12 mouse cellular contexts compared by ENCODE assay signal in the genomic region with DNA sequence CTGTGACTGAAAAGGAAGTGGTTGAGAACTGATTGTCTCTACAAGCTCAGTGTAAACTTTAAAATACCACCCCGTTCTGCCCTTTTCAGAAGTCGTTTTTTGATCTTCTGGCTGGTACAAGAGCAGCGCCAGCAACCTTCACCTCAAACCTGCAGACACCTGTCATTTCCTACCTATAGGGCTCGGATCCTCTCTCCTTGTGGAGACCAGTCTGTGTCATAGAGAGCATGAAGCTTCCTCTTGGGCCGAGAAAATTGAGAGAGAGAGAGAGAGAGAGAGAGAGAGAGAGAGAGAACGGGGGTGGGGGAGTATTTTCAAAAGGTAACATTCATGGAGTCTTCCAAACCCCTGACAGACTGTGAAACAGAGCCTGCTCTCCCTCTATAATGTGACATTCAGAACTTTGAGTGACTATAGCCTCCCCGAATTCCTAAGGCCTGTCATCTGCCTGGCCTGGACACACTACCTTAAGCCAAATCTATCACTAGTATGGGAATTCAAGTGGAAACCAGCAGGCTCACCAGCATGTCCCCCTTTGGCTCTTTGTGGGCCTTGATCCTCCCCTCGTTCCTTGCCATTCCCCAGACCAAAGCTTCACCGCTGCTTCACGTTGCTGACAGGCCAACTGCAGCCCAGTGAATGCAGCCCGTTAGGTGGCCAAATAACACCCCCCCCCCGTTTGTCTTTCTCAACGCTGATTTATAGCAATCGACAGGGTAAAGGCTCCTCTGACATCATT. TPM values are rescaled to one million over a fixed set of nuclear protein-coding genes. Genes with fewer than 3 reads are reported as not detected.
DNase-seq lines count a peak whose midpoint lies in the region; ATAC-seq and TF ChIP-seq lines count a peak whose summit lies in the region.
"Had no signal": no experiment of that assay in that cellular context is flagged by ENCODE, and none has a peak within 500 bp of the region (broad histone marks: within the 10 kb centered on the region; RNA-seq: fewer than 3 reads in every experiment).

No protein-coding gene starts in this region.

- H3K9ac ChIP-seq in intestine, embryonic 14.5 days (ENCODE audit: low read length), result no peak overlapping the region
- H3K9ac ChIP-seq in intestine, embryonic 15.5 days, result no peak overlapping the region
- H3K9ac ChIP-seq in embryonic facial prominence, embryonic 11.5 days (replicated peaks; ENCODE audit: low read length), result no peak overlapping the region; the same call in 1 of the 2 replicates
- peak overlapping the region; percentile 67; the same call in 1 of the 2 replicates for H3K9ac ChIP-seq in hindbrain, embryonic 13.5 days
- H3K9ac ChIP-seq in neural tube, embryonic 12.5 days, result no peak overlapping the region
- H3K9ac ChIP-seq: limb, embryonic 13.5 days had no signal

- peaks cover 20% of the 10 kb centered on the region for H3K4me1 ChIP-seq in intestine, embryonic 14.5 days (replicated peaks; ENCODE audit: control insufficient read depth, insufficient read depth, low read length)
- H3K4me1 ChIP-seq in intestine, embryonic 15.5 days (replicated peaks), result peaks cover 17% of the 10 kb centered on the region
- H3K4me1 ChIP-seq in embryonic facial prominence, embryonic 11.5 days (ENCODE audit: control insufficient read depth, insufficient read depth, low read length), result peaks cover 4% of the 10 kb centered on the region
- H3K4me1 ChIP-seq in hindbrain, embryonic 13.5 days (replicated peaks), result peaks cover 46% of the 10 kb centered on the region
- peaks cover 36% of the 10 kb centered on the region for H3K4me1 ChIP-seq in neural tube, embryonic 12.5 days

- no peak for ATAC-seq in intestine, embryonic 14.5 days (replicated peaks; ENCODE audit: low FRiP score, low TSS enrichment, low read depth)
- ATAC-seq in intestine, embryonic 15.5 days, result no peak
- ATAC-seq in embryonic facial prominence, embryonic 11.5 days (replicated peaks; ENCODE audit: insufficient number of reproducible peaks, low FRiP score, low TSS enrichment, low read depth), result no peak
- ATAC-seq in hindbrain, embryonic 13.5 days (ENCODE audit: low FRiP score), result no peak
- ATAC-seq in neural tube, embryonic 12.5 days (ENCODE audit: low FRiP score, low read depth), result no peak
- ATAC-seq in monocyte, adult 5-6 weeks (replicated peaks; ENCODE audit: insufficient number of reproducible peaks, low FRiP score, low TSS enrichment, poor library complexity, severe bottlenecking), result no peak

- DNase-seq in intestine, embryonic 14.5 days (ENCODE audit: low spot score), result peak; percentile 65
- DNase-seq in embryonic facial prominence, embryonic 11.5 days (ENCODE audit: low spot score), result peak; percentile 9
- no peak for DNase-seq in layer of hippocampus, adult 2 months (ENCODE audit: low spot score in 2 of 2)
- no peak for DNase-seq in urinary bladder, postnatal 25 days (ENCODE audit: low spot score)
- DNase-seq: lung, postnatal 10 days had no signal

- H3K4me2 ChIP-seq in intestine, embryonic 14.5 days (ENCODE audit: low read length), result no peak overlapping the region
- no peak overlapping the region for H3K4me2 ChIP-seq in intestine, embryonic 15.5 days (replicated peaks)
- no peak overlapping the region; the same call in 1 of the 2 replicates for H3K4me2 ChIP-seq in embryonic facial prominence, embryonic 11.5 days (ENCODE audit: low read depth, low read length)
- peak overlapping the region; percentile 60 for H3K4me2 ChIP-seq in hindbrain, embryonic 13.5 days
- H3K4me2 ChIP-seq in neural tube, embryonic 12.5 days (replicated peaks), result peak overlapping the region; percentile 74; the same call in 1 of the 2 replicates

- no peaks in the 10 kb centered on the region for H3K9me3 ChIP-seq in intestine, embryonic 14.5 days (ENCODE audit: control insufficient read depth, low read length)
- H3K9me3 ChIP-seq in intestine, embryonic 15.5 days, result no peaks in the 10 kb centered on the region
- H3K9me3 ChIP-seq in embryonic facial prominence, embryonic 11.5 days (replicated peaks; ENCODE audit: control insufficient read depth, low read length), result no peaks in the 10 kb centered on the region
- H3K9me3 ChIP-seq in hindbrain, embryonic 13.5 days, result no peaks in the 10 kb centered on the region
- H3K9me3 ChIP-seq in neural tube, embryonic 12.5 days, result no peaks in the 10 kb centered on the region
- H3K9me3 ChIP-seq: limb, embryonic 13.5 days had no signal

- no peaks in the 10 kb centered on the region for H3K36me3 ChIP-seq in intestine, embryonic 14.5 days (ENCODE audit: control insufficient read depth, insufficient read depth, low read length)
- H3K36me3 ChIP-seq in intestine, embryonic 15.5 days, result no peaks in the 10 kb centered on the region
- H3K36me3 ChIP-seq in embryonic facial prominence, embryonic 11.5 days (replicated peaks; ENCODE audit: control insufficient read depth, insufficient read depth, low read depth, low read length), result no peaks in the 10 kb centered on the region
- no peaks in the 10 kb centered on the region for H3K36me3 ChIP-seq in hindbrain, embryonic 13.5 days
- no peaks in the 10 kb centered on the region for H3K36me3 ChIP-seq in neural tube, embryonic 12.5 days
- H3K36me3 ChIP-seq: G1E; limb, embryonic 13.5 days had no signal

- H3K4me3 ChIP-seq in intestine, embryonic 14.5 days (ENCODE audit: low read depth, low read length), result no peak overlapping the region
- no peak overlapping the region for H3K4me3 ChIP-seq in intestine, embryonic 15.5 days (replicated peaks)
- no peak overlapping the region for H3K4me3 ChIP-seq in embryonic facial prominence, embryonic 11.5 days (ENCODE audit: low read depth, low read length)
- no peak overlapping the region for H3K4me3 ChIP-seq in hindbrain, embryonic 13.5 days
- no peak overlapping the region for H3K4me3 ChIP-seq in neural tube, embryonic 12.5 days
- no peak overlapping the region for H3K4me3 ChIP-seq in layer of hippocampus, adult 2 months

- peaks cover 90% of the 10 kb centered on the region for H3K27me3 ChIP-seq in intestine, embryonic 14.5 days (replicated peaks; ENCODE audit: control insufficient read depth, insufficient read depth, low read length)
- peaks cover 71% of the 10 kb centered on the region for H3K27me3 ChIP-seq in intestine, embryonic 15.5 days (replicated peaks)
- peaks cover 37% of the 10 kb centered on the region for H3K27me3 ChIP-seq in embryonic facial prominence, embryonic 11.5 days (ENCODE audit: control insufficient read depth, insufficient read depth, low read length)
- H3K27me3 ChIP-seq in hindbrain, embryonic 13.5 days, result peaks cover 95% of the 10 kb centered on the region
- peaks cover 90% of the 10 kb centered on the region for H3K27me3 ChIP-seq in neural tube, embryonic 12.5 days (replicated peaks)

- H3K27ac ChIP-seq in intestine, embryonic 14.5 days (ENCODE audit: low read depth), result no peak overlapping the region
- no peak overlapping the region for H3K27ac ChIP-seq in intestine, embryonic 15.5 days
- no peak overlapping the region for H3K27ac ChIP-seq in embryonic facial prominence, embryonic 11.5 days (replicated peaks; ENCODE audit: low read depth, low read length)
- H3K27ac ChIP-seq in hindbrain, embryonic 13.5 days, result peak overlapping the region; percentile 52; the same call in 1 of the 2 replicates
- H3K27ac ChIP-seq in neural tube, embryonic 12.5 days, result no peak overlapping the region
- H3K27ac ChIP-seq in layer of hippocampus, adult 2 months, result no peak overlapping the region
- H3K27ac ChIP-seq: limb, embryonic 13.5 days had no signal

- 32% methylated on average over 14 of the region's 14 CpGs for WGBS in intestine, embryonic 14.5 days
- WGBS in intestine, embryonic 15.5 days, result 38% methylated on average over 14 of the region's 14 CpGs
- 8% methylated on average over 14 of the region's 14 CpGs for WGBS in embryonic facial prominence, embryonic 11.5 days
- 9% methylated on average over 14 of the region's 14 CpGs for WGBS in hindbrain, embryonic 13.5 days
- WGBS in neural tube, embryonic 12.5 days, result 5% methylated on average over 14 of the region's 14 CpGs

- no peak for TF ChIP-seq CTCF in layer of hippocampus, adult 2 months (conservative IDR thresholded peaks at IDR 0.05)

RNA-seq across cellular contexts. Expression of gene Nr2f2, which starts 33.4 kb away (rescaled TPM):
- polyA plus RNA-seq in intestine, embryonic 14.5 days (2014; fragmentation: Nextera tagmentation; extraction: Ambion mirVana), result 53.7 and 56.9 TPM in 2 replicates
- 39.4 and 46.3 TPM in 2 replicates for polyA plus RNA-seq in intestine, embryonic 15.5 days (2015; fragmentation: Nextera tagmentation; extraction: Ambion mirVana)
- 106 and 114 TPM in 2 replicates for polyA plus RNA-seq in embryonic facial prominence, embryonic 11.5 days (2014; fragmentation: Nextera tagmentation; extraction: Ambion mirVana)
- polyA plus RNA-seq in hindbrain, embryonic 13.5 days (2015; fragmentation: Nextera tagmentation; extraction: Ambion mirVana), result 118 and 134 TPM in 2 replicates
- 101 and 103 TPM in 2 replicates for polyA plus RNA-seq in neural tube, embryonic 12.5 days (2016; fragmentation: Nextera tagmentation; extraction: Ambion mirVana)
- total RNA-seq in layer of hippocampus, adult 2 months (2021), result 10 to 100 TPM; 35.8 to 48.5 TPM
- not detected in 3 replicates for total RNA-seq in monocyte, adult 5-6 weeks (2017)
- total RNA-seq: common myeloid progenitor, adult 5-6 weeks had no signal
- polyA plus RNA-seq: G1E had no signal

Comparison
In these comparisons a context has a peak if more than half of its experiments do, and no peak if none do; other contexts are left out.
1. DNase-seq: peak in intestine, embryonic 14.5 days (single experiment) and embryonic facial prominence, embryonic 11.5 days (single experiment); none in layer of hippocampus, adult 2 months (0 of 2) and urinary bladder, postnatal 25 days (single experiment).
2. H3K4me2 ChIP-seq: peak in hindbrain, embryonic 13.5 days (single experiment) and neural tube, embryonic 12.5 days (single experiment); none in intestine, embryonic 14.5 days (single experiment), intestine, embryonic 15.5 days (single experiment) and embryonic facial prominence, embryonic 11.5 days (single experiment).